Mouse (Mus musculus): ENCODE results near the gene Gm14548. TPM values are rescaled to one million over a fixed set of nuclear protein-coding genes. Genes with fewer than 3 reads are reported as not detected.
"Not testable (repeated sequence)": the region's sequence is repeated elsewhere in the genome, so short reads cannot be mapped to it uniquely, and the experiment has no call there.

Gene Gm14548
- 0.17 TPM in 1 of 2 replicates, not detected in the other for polyA plus RNA-seq (2016; fragmentation: Nextera tagmentation; extraction: Ambion mirVana)

DNA sequence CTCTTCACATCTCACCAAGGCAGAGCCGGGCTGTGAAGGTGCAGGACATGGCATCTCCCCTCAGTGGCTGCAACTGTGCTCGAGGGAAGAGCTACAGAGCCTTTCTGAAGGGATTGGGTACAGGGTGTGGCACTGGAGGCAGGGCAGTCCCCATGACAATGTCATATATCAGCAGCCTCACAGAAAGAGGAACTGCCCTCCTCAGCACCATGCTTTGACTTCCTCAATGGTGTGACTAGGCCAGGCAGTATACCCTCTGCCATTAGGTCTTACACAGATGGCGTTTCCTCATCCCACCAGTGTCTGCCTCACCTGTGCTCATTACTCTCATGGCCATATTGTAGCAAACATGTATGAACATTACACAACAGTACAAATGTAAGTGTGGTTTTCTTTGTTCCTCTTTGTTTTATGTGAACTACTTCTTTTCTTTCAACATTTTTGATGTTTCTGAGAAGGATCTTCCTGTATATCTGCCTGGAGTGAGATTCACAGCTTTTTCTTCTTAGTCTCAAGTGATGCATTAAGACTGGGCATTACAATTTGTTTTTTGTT lies at the start of gene Gm14548:
Gene Gm14548, minus strand, starts transcription at position 85 of the 555 bp plus-strand sequence.
- not testable (repeated sequence) for H3K4me3 ChIP-seq; H3K27me3 ChIP-seq (replicated peaks); H3K4me2 ChIP-seq (replicated peaks); H3K27ac ChIP-seq; ATAC-seq (ENCODE audit: low FRiP score, low read depth); H3K9me3 ChIP-seq; H3K36me3 ChIP-seq; H3K4me1 ChIP-seq; H3K9ac ChIP-seq
- WGBS: 61% methylated on average over 3 of the region's 3 CpGs

DNA sequence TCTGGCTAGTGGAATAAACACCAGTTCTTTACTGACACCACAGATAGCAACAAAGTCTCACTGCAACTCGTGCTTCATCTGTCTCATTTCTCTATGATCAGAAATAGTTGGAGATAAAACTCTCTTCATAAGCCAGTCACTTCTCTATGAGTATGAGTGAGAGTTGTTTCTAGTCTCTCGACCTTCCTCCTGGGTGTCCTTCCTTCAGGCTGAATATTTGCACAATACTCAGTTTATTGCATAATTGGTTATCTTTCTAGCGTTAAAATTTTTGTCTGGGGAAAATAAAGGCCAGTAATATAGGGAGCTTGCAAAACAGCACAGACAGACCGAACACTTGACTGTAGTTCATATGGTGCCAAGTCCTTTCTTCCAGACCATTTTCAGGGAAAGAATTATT lies 48.2 kb upstream of the Gm14548 start:
- ATAC-seq (ENCODE audit: low FRiP score, low read depth): no peak
- no peak overlapping the region for H3K27ac ChIP-seq
- H3K4me2 ChIP-seq (replicated peaks): no peak overlapping the region
- H3K9me3 ChIP-seq: no peaks in the 10 kb centered on the region
- WGBS: 70% methylated on average over 4 of the region's 4 CpGs
- no peaks in the 10 kb centered on the region for H3K36me3 ChIP-seq
- no peak overlapping the region for H3K4me3 ChIP-seq
- no peak overlapping the region for H3K9ac ChIP-seq
- H3K27me3 ChIP-seq (replicated peaks): no peaks in the 10 kb centered on the region
- H3K4me1 ChIP-seq: no peaks in the 10 kb centered on the region

DNA sequence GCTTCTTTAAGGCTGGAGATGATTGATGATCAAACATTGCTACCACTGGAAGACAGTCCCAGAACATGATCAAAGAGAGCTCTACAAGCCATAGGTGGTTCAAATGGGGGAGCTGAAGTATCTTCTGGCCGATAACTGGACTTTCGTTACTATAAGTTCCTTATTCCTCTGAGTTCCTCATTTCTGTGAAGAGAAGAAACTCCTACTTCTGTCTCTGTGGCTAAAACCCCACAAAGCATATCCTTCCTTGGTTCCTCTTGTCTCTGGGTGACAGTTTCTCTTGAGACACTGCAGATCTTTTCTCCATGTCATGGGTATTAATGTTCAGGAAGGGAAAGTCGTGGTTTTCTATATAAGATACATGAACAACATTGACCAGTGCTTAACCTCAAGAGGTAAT lies 43.0 kb upstream of the Gm14548 start:
- Histone ChIP-seq H3K4me1 (no peaks in the 10 kb centered on the region), H3K9me3 (no peaks in the 10 kb centered on the region), H3K27ac (no peak overlapping the region), H3K27me3 (replicated peaks) (no peaks in the 10 kb centered on the region), H3K36me3 (no peaks in the 10 kb centered on the region), H3K9ac (no peak overlapping the region), H3K4me2 (replicated peaks) (no peak overlapping the region), H3K4me3 (no peak overlapping the region)
- 78% methylated on average over 3 of the region's 3 CpGs for WGBS
- no peak for ATAC-seq (ENCODE audit: low FRiP score, low read depth)

GRCm38 (mm10) chr7:3939866-3940525 lies 42.1 kb upstream of the Gm14548 start:
- H3K4me3 ChIP-seq: no peak overlapping the region
- no peaks in the 10 kb centered on the region for H3K27me3 ChIP-seq (replicated peaks)
- no peak overlapping the region for H3K27ac ChIP-seq
- no peaks in the 10 kb centered on the region for H3K9me3 ChIP-seq
- ATAC-seq (ENCODE audit: low FRiP score, low read depth): no peak
- 76% methylated on average over 1 of the region's 1 CpGs for WGBS
- H3K4me2 ChIP-seq (replicated peaks): no peak overlapping the region
- no peaks in the 10 kb centered on the region for H3K4me1 ChIP-seq
- no peak overlapping the region for H3K9ac ChIP-seq
- no peaks in the 10 kb centered on the region for H3K36me3 ChIP-seq

DNA sequence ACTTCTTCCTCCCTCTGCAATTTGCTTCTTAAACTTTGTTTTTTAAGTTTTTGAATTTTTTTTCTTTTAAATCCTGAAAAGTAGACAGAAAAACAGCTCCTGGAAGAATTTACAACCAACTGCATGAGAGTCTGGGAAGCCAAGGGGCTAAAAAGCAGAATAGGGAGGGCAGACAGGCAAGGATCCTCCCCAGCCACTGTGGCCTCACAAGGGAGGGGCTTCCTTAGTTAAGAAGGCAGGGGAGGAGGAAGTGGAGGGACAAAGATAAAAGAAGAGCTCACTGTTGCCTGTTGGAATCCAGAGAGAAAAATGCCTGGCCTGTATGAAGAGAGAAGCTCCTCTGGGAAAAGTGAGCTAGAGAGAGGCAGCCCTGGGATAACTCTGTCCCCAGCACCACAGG lies 37.6 kb upstream of the Gm14548 start:
- not testable (repeated sequence) for H3K4me2 ChIP-seq (replicated peaks); ATAC-seq (ENCODE audit: low FRiP score, low read depth); H3K4me3 ChIP-seq; H3K9me3 ChIP-seq; H3K4me1 ChIP-seq; H3K9ac ChIP-seq; H3K27me3 ChIP-seq (replicated peaks); H3K27ac ChIP-seq; H3K36me3 ChIP-seq

DNA sequence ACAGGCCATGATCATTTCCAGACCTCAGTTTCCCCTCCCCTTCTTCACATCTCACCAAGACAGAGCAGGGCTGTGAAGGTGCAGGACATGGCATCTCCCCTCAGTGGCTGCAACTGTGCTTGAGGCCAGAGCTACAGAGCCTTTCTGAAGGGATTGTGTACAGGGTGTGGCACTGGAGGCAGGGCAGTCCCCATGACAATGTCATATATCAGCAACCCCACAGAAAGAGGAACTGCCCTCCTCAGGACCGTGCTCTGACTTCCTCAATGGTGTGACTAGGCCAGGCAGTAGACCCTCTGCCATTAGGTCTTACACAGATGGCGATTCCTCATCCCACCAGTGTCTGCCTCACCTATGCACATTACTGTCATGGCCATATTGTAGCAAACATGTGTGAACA lies 17.5 kb upstream of the Gm14548 start, which contains the start of gene Lilra6:
Gene Lilra6, minus strand, starts transcription at position 117 of the 400 bp plus-strand sequence.
- H3K9ac ChIP-seq; H3K9me3 ChIP-seq; H3K27ac ChIP-seq; H3K4me3 ChIP-seq; H3K36me3 ChIP-seq; H3K27me3 ChIP-seq (replicated peaks); H3K4me2 ChIP-seq (replicated peaks); H3K4me1 ChIP-seq; ATAC-seq (ENCODE audit: low FRiP score, low read depth): not testable (repeated sequence)
- WGBS: 66% methylated on average over 2 of the region's 2 CpGs

DNA sequence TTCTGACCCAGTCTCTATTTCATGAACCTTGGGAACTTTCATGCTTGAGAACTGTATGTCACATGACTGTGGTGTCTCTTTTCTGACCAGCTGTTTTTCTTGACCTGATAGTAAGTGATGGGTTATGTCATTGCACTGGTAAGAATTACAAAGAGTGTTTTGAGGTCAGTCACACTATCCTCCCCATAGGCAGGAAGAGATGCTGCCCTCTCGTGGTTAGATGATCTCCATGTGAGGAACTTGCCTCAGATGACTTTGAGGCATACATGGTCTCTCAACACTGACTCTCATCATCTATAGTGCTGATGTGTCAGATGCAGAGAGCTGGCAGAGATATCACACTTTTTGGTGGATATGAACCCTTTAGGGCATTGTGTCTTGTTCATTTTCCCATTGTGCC lies 5.8 kb upstream of the Gm14548 start:
- 30% methylated on average over 1 of the region's 1 CpGs for WGBS
- no peaks in the 10 kb centered on the region for H3K27me3 ChIP-seq (replicated peaks)
- H3K9ac ChIP-seq: no peak overlapping the region
- H3K4me3 ChIP-seq: no peak overlapping the region
- H3K27ac ChIP-seq: no peak overlapping the region
- no peak for ATAC-seq (ENCODE audit: low FRiP score, low read depth)
- H3K4me1 ChIP-seq: no peaks in the 10 kb centered on the region
- H3K4me2 ChIP-seq (replicated peaks): no peak overlapping the region
- H3K9me3 ChIP-seq: no peaks in the 10 kb centered on the region
- no peaks in the 10 kb centered on the region for H3K36me3 ChIP-seq

GRCm38 (mm10) chr7:3875032-3875431 lies 22.9 kb downstream of the Gm14548 start:
- no CpG with 5 or more reads among the region's 1 CpGs for WGBS

DNA sequence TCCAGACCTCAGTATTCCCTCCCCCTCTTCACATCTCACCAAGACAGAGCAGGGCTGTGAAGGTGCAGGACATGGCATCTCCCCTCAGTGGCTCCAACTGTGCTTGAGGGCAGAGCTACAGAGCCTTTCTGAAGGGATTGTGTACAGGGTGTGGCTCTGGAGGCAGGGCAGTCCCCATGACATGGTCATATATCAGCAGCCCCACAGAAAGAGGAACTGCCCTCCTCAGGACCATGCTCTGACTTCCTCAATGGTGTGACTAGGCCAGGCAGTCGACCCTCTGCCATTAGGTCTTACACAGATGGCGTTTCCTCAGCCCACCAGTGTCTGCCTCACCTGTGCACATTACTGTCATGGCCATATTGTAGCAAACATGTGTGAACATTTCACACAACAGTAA lies 53.0 kb downstream of the Gm14548 start, which contains the start of gene Pira2:
Gene Pira2, minus strand, starts transcription at position 101 of the 400 bp plus-strand sequence.
- H3K36me3 ChIP-seq; H3K9ac ChIP-seq; H3K9me3 ChIP-seq; H3K4me3 ChIP-seq; ATAC-seq (ENCODE audit: low FRiP score, low read depth); H3K27me3 ChIP-seq (replicated peaks); H3K27ac ChIP-seq; H3K4me2 ChIP-seq (replicated peaks); H3K4me1 ChIP-seq: not testable (repeated sequence)
- WGBS: no CpG with 5 or more reads among the region's 2 CpGs

More at GRCm38 (mm10) chr7:3875032-3875431, 22.9 kb downstream of the Gm14548 start:
- not testable (repeated sequence) for H3K9ac ChIP-seq; ATAC-seq (ENCODE audit: low FRiP score, low read depth); H3K4me3 ChIP-seq; H3K36me3 ChIP-seq; H3K4me1 ChIP-seq; H3K27ac ChIP-seq; H3K4me2 ChIP-seq (replicated peaks); H3K27me3 ChIP-seq (replicated peaks); H3K9me3 ChIP-seq

GRCm38 (mm10) chr7:3837854-3838253 lies 60.1 kb downstream of the Gm14548 start:
- not testable (repeated sequence) for H3K9ac ChIP-seq; ATAC-seq (ENCODE audit: low FRiP score, low read depth); H3K9me3 ChIP-seq; H3K27ac ChIP-seq; H3K36me3 ChIP-seq; H3K4me1 ChIP-seq; H3K4me3 ChIP-seq; H3K4me2 ChIP-seq (replicated peaks); H3K27me3 ChIP-seq (replicated peaks)
- no CpG with 5 or more reads among the region's 1 CpGs for WGBS

Other genes with a start within 250 kb of the Gm14548 start
- 23.4 and 25.7 TPM in 2 replicates for gene Leng1, start 232.3 kb downstream of the Gm14548 start, polyA plus RNA-seq (2016; fragmentation: Nextera tagmentation; extraction: Ambion mirVana)
- 3.2 and 4.0 TPM in 2 replicates for gene Tmc4, start 220.6 kb downstream of the Gm14548 start, polyA plus RNA-seq (2016; fragmentation: Nextera tagmentation; extraction: Ambion mirVana)
- 225 and 226 TPM in 2 replicates for gene Tsen34, start 205.3 kb downstream of the Gm14548 start, polyA plus RNA-seq (2016; fragmentation: Nextera tagmentation; extraction: Ambion mirVana)
- 44.3 and 47.5 TPM in 2 replicates for gene Mboat7, start 204.6 kb downstream of the Gm14548 start, polyA plus RNA-seq (2016; fragmentation: Nextera tagmentation; extraction: Ambion mirVana)
- 989 and 1,067 TPM in 2 replicates for gene Rps9, start 194.1 kb downstream of the Gm14548 start, polyA plus RNA-seq (2016; fragmentation: Nextera tagmentation; extraction: Ambion mirVana)
- 0.18 and 0.20 TPM in 2 replicates for gene Pirb, start 177.7 kb downstream of the Gm14548 start, polyA plus RNA-seq (2016; fragmentation: Nextera tagmentation; extraction: Ambion mirVana)
- not detected in 2 replicates for gene Gm15448, start 72.4 kb downstream of the Gm14548 start, polyA plus RNA-seq (2016; fragmentation: Nextera tagmentation; extraction: Ambion mirVana)
- gene Pira2, start 53.1 kb downstream of the Gm14548 start, polyA plus RNA-seq (2016; fragmentation: Nextera tagmentation; extraction: Ambion mirVana): not detected in 2 replicates
- not detected in 2 replicates for gene Lilra6, start 17.4 kb upstream of the Gm14548 start, polyA plus RNA-seq (2016; fragmentation: Nextera tagmentation; extraction: Ambion mirVana)
- gene Lair1, start 165.1 kb upstream of the Gm14548 start, polyA plus RNA-seq (2016; fragmentation: Nextera tagmentation; extraction: Ambion mirVana): 2.5 and 3.1 TPM in 2 replicates
- 111 and 113 TPM in 2 replicates for gene Ttyh1, start 221.3 kb upstream of the Gm14548 start, polyA plus RNA-seq (2016; fragmentation: Nextera tagmentation; extraction: Ambion mirVana)
- gene Leng8, start 238.9 kb upstream of the Gm14548 start, polyA plus RNA-seq (2016; fragmentation: Nextera tagmentation; extraction: Ambion mirVana): 92.7 and 110 TPM in 2 replicates

All from neural tube, embryonic 12.5 days (tissue).